Mouse (Mus musculus) midbrain, postnatal 0 days (tissue): ENCODE data around the gene Plekhd1. TPM values are rescaled to one million over a fixed set of nuclear protein-coding genes. Genes with fewer than 3 reads are reported as not detected.

Experiments
- ATAC-seq: fragments of 200-750 bp; cut with Nextera tagmentation; 2 replicates; pipeline ENCODE4 v1.8.0; 2017; ENCODE audit warnings: moderate number of reproducible peaks, mild to moderate bottlenecking, moderate TSS enrichment, moderate library complexity; ENCODE audit not compliant: low FRiP score
- DNase-seq: peaks from one replicate; pipeline ENCODE4 v3.0.0-alpha.2; 2015; ENCODE audit warnings: low spot score
- H3K27ac ChIP-seq: fragments of 300-500 bp; sonication (generic); 2 replicates; pipeline ENCODE4 v1.5.1; 2014; ENCODE audit warnings: low read depth, mild to moderate bottlenecking, low read length, mixed read lengths
- H3K27me3 ChIP-seq: fragments of 300-500 bp; sonication (generic); 2 replicates; pipeline ENCODE4 v1.6.1; 2014; ENCODE audit warnings: low read length, control low read depth, mixed read lengths; ENCODE audit not compliant: insufficient read depth
- H3K36me3 ChIP-seq: fragments of 300-500 bp; sonication (generic); 2 replicates; pipeline ENCODE4 v1.6.1; 2014; ENCODE audit warnings: low read length, control low read depth, mixed read lengths; ENCODE audit not compliant: insufficient read depth
- H3K4me1 ChIP-seq: fragments of 300-500 bp; sonication (generic); 2 replicates; pipeline ENCODE4 v1.6.1; 2014; ENCODE audit warnings: mild to moderate bottlenecking, control low read depth, antibody characterized with exemption, low read length, mixed read lengths; ENCODE audit not compliant: insufficient read depth
- H3K4me2 ChIP-seq: fragments of 300-500 bp; sonication (generic); 2 replicates; pipeline ENCODE4 v1.6.1; 2014; ENCODE audit warnings: low read depth, mild to moderate bottlenecking, low read length, mixed read lengths; ENCODE audit not compliant: poor library complexity, severe bottlenecking
- H3K4me3 ChIP-seq: fragments of 300-500 bp; sonication (generic); 2 replicates; pipeline ENCODE4 v1.5.1; 2014; ENCODE audit warnings: low read depth, mild to moderate bottlenecking, low read length, moderate library complexity
- H3K9ac ChIP-seq: fragments of 300-500 bp; sonication (generic); replicated peaks from 2 replicates; pipeline ENCODE4 v1.6.1; 2014; ENCODE audit warnings: mild to moderate bottlenecking, low read length, moderate library complexity, mixed read lengths; ENCODE audit not compliant: poor library complexity, severe bottlenecking
- H3K9me3 ChIP-seq: fragments of 300-500 bp; sonication (generic); 2 replicates; pipeline ENCODE4 v1.6.1; 2016; ENCODE audit warnings: low read length, control low read depth
- CTCF ChIP-seq: IDR thresholded peaks from 2 replicates; pipeline ENCODE4 v1.5.1; 2016; ENCODE audit warnings: antibody characterized with exemption, mild to moderate bottlenecking
- whole genome bisulfite sequencing: fragments of 180-500 bp; shearing (Covaris S2); extraction: QIAGEN DNeasy Blood & Tissue Kit; methylation state at CpG from one replicate; pipeline ENCODE4 v1.1.7; 2014; 5-methylcytosine and 5-hydroxymethylcytosine counted together
- polyA plus RNA-seq: library from polyadenylated mRNA; unstranded; fragments of >200 nt; fragmentation: Nextera tagmentation; extraction: Ambion mirVana; gene quantifications from 2 replicates; pipeline ENCODE4 v1.2.1, GENCODE M21; 2015
- total RNA-seq: library from RNA; depleted of rRNA; stranded (reverse); fragments of >200 nt; gene quantifications from 2 replicates; pipeline ENCODE4 v1.2.3, GENCODE M21; 2014

Gene Plekhd1
- total and polyA plus RNA-seq, 2 experiments from 2014 or later: 2.9 to 4.9 TPM

- WGBS: 39% methylated on average over 8 of the region's 8 CpGs
- DNase-seq: peak; percentile 82
- ATAC-seq: peak; percentile 68
- Histone ChIP-seq H3K4me3 (no peak overlapping the region), H3K36me3 (no peaks in the 10 kb centered on the region), H3K27me3 (no peaks in the 10 kb centered on the region), H3K27ac (peak overlapping the region; percentile 72), H3K4me1 (no peaks in the 10 kb centered on the region; the same call in 1 of the 2 replicates), H3K9ac (no peak overlapping the region), H3K4me2 (no peak overlapping the region), H3K9me3 (no peaks in the 10 kb centered on the region)
- TF ChIP-seq CTCF: no peak
Observed at GRCm38 (mm10) chr12:80746031-80746813, 53.8 kb downstream of the Plekhd1 start.

- ATAC-seq (no peak), DNase-seq (no peak)
- WGBS: 95% methylated on average over 6 of the region's 6 CpGs
Observed at GRCm38 (mm10) chr12:80751556-80751955, 59.2 kb downstream of the Plekhd1 start.

GRCm38 (mm10) chr12:80757751-80758558 is 65.6 kb downstream of the Plekhd1 start:
- WGBS: 47% methylated on average over 112 of the region's 122 CpGs
- peaks cover 8% of the 10 kb centered on the region for H3K4me1 ChIP-seq
- no peak overlapping the region for H3K27ac ChIP-seq
- H3K9me3 ChIP-seq: peaks cover 18% of the 10 kb centered on the region; the same call in 1 of the 2 replicates
- H3K4me3 ChIP-seq: peak overlapping the region; percentile 22
- H3K27me3 ChIP-seq: no peaks in the 10 kb centered on the region
- ATAC-seq: 0 out of 2 replicates have a peak, but pooled peaks have one; percentile 6
- DNase-seq: peak; percentile 74
- peak overlapping the region; percentile 78 for H3K4me2 ChIP-seq
- peaks cover 35% of the 10 kb centered on the region for H3K36me3 ChIP-seq
- H3K9ac ChIP-seq: no peak overlapping the region
- TF ChIP-seq CTCF: no peak

More at GRCm38 (mm10) chr12:80751556-80751955, 59.2 kb downstream of the Plekhd1 start:
- Histone ChIP-seq H3K4me3 (no peak overlapping the region), H3K9me3 (no peaks in the 10 kb centered on the region), H3K4me2 (no peak overlapping the region), H3K9ac (no peak overlapping the region), H3K4me1 (no peaks in the 10 kb centered on the region), H3K27me3 (no peaks in the 10 kb centered on the region), H3K36me3 (peaks cover 14% of the 10 kb centered on the region), H3K27ac (no peak overlapping the region)
- no peak for TF ChIP-seq CTCF

GRCm38 (mm10) chr12:80758559-80759386 is 66.4 kb downstream of the Plekhd1 start:
- WGBS: 40% methylated on average over 91 of the region's 92 CpGs
- peak overlapping the region; percentile 78 for H3K4me2 ChIP-seq
- peak overlapping the region; percentile 47 for H3K4me3 ChIP-seq
- H3K36me3 ChIP-seq: peaks cover 35% of the 10 kb centered on the region
- TF ChIP-seq CTCF: no peak
- peak overlapping the region; percentile 80 for H3K9ac ChIP-seq
- peak overlapping the region; percentile 93 for H3K27ac ChIP-seq
- DNase-seq (no peak), ATAC-seq (no peak)
- peaks cover 18% of the 10 kb centered on the region; the same call in 1 of the 2 replicates for H3K9me3 ChIP-seq
- peaks cover 8% of the 10 kb centered on the region for H3K4me1 ChIP-seq
- H3K27me3 ChIP-seq: no peaks in the 10 kb centered on the region

GRCm38 (mm10) chr12:80759387-80759712 is 67.0 kb downstream of the Plekhd1 start:
- DNase-seq: no peak
- peak overlapping the region; percentile 80 for H3K9ac ChIP-seq
- H3K9me3 ChIP-seq: peaks cover 18% of the 10 kb centered on the region; the same call in 1 of the 2 replicates
- WGBS: 4% methylated on average over 13 of the region's 13 CpGs
- TF ChIP-seq CTCF: no peak
- H3K4me3 ChIP-seq: peak overlapping the region; percentile 47
- ATAC-seq: 0 out of 2 replicates have a peak, but pooled peaks have one; percentile 29
- peaks cover 8% of the 10 kb centered on the region for H3K4me1 ChIP-seq
- H3K27ac ChIP-seq: peak overlapping the region; percentile 93
- H3K4me2 ChIP-seq: peak overlapping the region; percentile 78
- H3K36me3 ChIP-seq: peaks cover 35% of the 10 kb centered on the region
- H3K27me3 ChIP-seq: no peaks in the 10 kb centered on the region
